Mouse (Mus musculus) neural tube, embryonic 15.5 days (tissue): Measurements from ENCODE around the gene St3gal3. TPM values are rescaled to one million over a fixed set of nuclear protein-coding genes. Genes with fewer than 3 reads are reported as not detected.

ENCODE experiments used
- ATAC-seq: fragments of 200-750 bp; cut with Nextera tagmentation; 2 replicates; pipeline ENCODE4 v1.8.0; 2017; ENCODE audit warnings: mild to moderate bottlenecking, moderate TSS enrichment, moderate library complexity; ENCODE audit not compliant: low FRiP score
- H3K27ac ChIP-seq: fragments of 300-500 bp; sonication (generic); replicated peaks from 2 replicates; pipeline ENCODE4 v1.5.1; 2015; ENCODE audit warnings: mild to moderate bottlenecking, inconsistent platforms
- H3K27me3 ChIP-seq: fragments of 300-500 bp; sonication (generic); replicated peaks from 2 replicates; pipeline ENCODE4 v1.6.1; 2015; ENCODE audit warnings: inconsistent platforms
- H3K36me3 ChIP-seq: fragments of 300-500 bp; sonication (generic); 2 replicates; pipeline ENCODE4 v1.6.1; 2015; ENCODE audit warnings: inconsistent platforms
- H3K4me1 ChIP-seq: fragments of 300-500 bp; sonication (generic); 2 replicates; pipeline ENCODE4 v1.6.1; 2015; ENCODE audit warnings: inconsistent platforms
- H3K4me2 ChIP-seq: fragments of 300-500 bp; sonication (generic); 2 replicates; pipeline ENCODE4 v1.6.1; 2015; ENCODE audit warnings: inconsistent platforms, mild to moderate bottlenecking, moderate library complexity
- H3K4me3 ChIP-seq: fragments of 300-500 bp; sonication (generic); replicated peaks from 2 replicates; pipeline ENCODE4 v1.5.1; 2015; ENCODE audit warnings: mild to moderate bottlenecking, inconsistent platforms
- H3K9ac ChIP-seq: fragments of 300-500 bp; sonication (generic); replicated peaks from 2 replicates; pipeline ENCODE4 v1.6.1; 2015; ENCODE audit warnings: mild to moderate bottlenecking, inconsistent platforms
- H3K9me3 ChIP-seq: fragments of 300-500 bp; sonication (generic); replicated peaks from 2 replicates; pipeline ENCODE4 v1.6.1; 2016; ENCODE audit warnings: inconsistent platforms
- WGBS: fragments of 180-500 bp; shearing (Covaris S2); methylation state at CpG from one replicate; pipeline ENCODE4 v1.1.7; 2015; ENCODE audit warnings: mixed read lengths; 5-methylcytosine and 5-hydroxymethylcytosine counted together
- polyA plus RNA-seq: library from polyadenylated mRNA; unstranded; fragments of >200 nt; fragmentation: Nextera tagmentation; extraction: Ambion mirVana; gene quantifications from 2 replicates; pipeline ENCODE4 v1.2.1, GENCODE M21; 2015

Gene St3gal3
- polyA plus RNA-seq, 1 experiment from 2014 or later, result 18.3 TPM

DNA sequence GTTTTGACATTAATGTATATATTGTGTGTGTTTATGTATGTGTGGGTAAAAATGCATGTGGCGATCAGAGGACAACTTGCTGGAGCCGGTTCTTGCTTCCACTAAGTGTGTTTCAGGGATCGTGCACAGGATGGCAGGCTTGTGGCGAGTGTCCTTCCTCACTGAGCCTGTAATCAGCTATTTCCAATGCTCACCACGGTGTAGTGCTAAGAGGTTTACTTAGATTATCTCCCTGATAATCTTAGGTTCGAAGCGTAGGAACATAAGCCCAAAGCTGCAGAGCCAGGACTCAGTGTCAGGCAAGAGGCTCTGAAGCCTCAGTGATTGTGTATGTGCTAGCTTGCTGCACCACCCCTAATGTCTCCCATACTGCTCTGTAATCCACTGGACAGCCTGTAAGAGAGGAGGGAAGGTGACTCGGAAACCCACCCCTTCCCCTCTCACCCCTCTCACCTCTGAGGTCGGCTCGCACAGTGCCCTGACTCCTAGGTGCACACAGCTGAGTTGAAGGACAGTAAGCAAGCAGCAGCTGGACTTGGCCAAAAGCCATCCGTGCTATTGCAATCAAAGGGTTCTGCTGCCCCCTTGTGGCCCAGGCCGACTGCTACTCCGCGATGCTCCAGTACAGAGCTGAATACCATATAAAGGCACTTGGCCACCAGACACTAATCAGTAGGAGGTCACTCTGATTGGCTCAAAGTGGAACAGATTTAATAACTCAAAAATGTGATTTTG lies 51.3 kb downstream of the St3gal3 start:
- H3K4me2 ChIP-seq, result peak overlapping the region; percentile 25; the same call in 1 of the 2 replicates
- 39% methylated on average over 14 of the region's 14 CpGs for WGBS
- H3K9me3 ChIP-seq, result no peaks in the 10 kb centered on the region
- H3K4me3 ChIP-seq, result no peak overlapping the region
- no peak overlapping the region for H3K9ac ChIP-seq
- H3K27ac ChIP-seq, result 0 out of 2 replicates have a peak overlapping the region, but pooled peaks have one; percentile 15
- H3K4me1 ChIP-seq, result peaks cover 9% of the 10 kb centered on the region
- H3K36me3 ChIP-seq, result no peaks in the 10 kb centered on the region
- no peaks in the 10 kb centered on the region for H3K27me3 ChIP-seq
- ATAC-seq, result peak; percentile 92

DNA sequence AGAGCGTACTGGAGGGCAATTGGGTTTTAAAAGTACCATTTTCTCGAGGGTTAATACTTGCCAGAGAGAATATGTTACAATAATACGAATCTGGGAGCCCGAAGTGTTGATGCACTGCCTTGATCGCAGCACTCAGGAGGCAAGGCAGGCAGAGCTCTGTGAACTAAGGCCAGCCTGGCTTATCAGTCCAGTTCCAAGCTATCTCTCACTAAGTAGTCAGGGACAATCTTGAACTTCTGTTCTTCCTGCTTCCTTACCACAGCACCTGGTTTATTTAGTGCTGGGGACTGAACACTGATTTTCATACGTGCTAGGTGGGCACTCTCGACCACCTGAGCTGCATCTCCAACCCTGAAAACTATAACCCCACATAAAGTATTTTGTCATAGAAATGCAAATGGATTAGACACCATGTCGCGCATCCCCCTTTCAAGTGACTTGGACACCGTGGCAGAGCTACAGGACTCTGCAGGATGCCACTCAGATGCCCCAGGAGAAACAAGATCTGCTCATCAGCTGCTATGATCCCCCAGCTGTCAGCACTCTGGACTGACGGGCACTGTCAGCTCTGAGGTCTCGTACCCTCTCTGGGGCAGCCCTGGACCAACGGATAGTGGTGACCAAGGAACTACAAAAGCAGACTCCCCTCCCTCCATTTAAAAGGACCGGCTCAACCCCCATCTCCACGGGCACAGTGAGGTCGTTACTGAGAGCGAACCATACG lies 52.9 kb downstream of the St3gal3 start:
- H3K4me2 ChIP-seq, result no peak overlapping the region
- no peak overlapping the region for H3K9ac ChIP-seq
- H3K27ac ChIP-seq, result no peak overlapping the region
- ATAC-seq, result no peak
- peaks cover 19% of the 10 kb centered on the region for H3K4me1 ChIP-seq
- no peaks in the 10 kb centered on the region for H3K9me3 ChIP-seq
- H3K4me3 ChIP-seq, result no peak overlapping the region
- no peaks in the 10 kb centered on the region for H3K27me3 ChIP-seq
- 82% methylated on average over 18 of the region's 18 CpGs for WGBS
- H3K36me3 ChIP-seq, result no peaks in the 10 kb centered on the region

DNA sequence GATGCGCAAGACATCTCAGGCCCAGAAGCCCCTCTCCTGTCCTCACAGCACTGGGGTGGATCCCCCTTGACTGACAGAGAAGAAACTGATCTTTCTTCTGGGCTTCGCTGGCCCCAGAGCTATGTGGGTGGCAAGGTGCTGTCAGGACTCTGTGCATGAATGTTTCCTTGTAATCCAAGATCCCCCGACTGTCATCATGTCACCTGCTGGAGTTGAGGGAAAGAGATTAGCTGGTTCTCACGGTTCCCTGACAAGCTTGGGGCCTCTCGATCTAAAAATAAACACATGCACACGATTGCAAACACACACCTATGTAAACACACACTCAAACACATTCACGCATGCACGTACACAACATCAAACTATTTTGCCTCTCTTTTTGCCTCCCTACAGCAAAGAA lies 54.2 kb downstream of the St3gal3 start:
- Histone ChIP-seq H3K4me2 (no peak overlapping the region), H3K9me3 (no peaks in the 10 kb centered on the region), H3K27ac (no peak overlapping the region), H3K9ac (no peak overlapping the region), H3K4me3 (no peak overlapping the region), H3K36me3 (no peaks in the 10 kb centered on the region), H3K4me1 (peaks cover 19% of the 10 kb centered on the region), H3K27me3 (no peaks in the 10 kb centered on the region)
- no peak for ATAC-seq
- 76% methylated on average over 8 of the region's 8 CpGs for WGBS

DNA sequence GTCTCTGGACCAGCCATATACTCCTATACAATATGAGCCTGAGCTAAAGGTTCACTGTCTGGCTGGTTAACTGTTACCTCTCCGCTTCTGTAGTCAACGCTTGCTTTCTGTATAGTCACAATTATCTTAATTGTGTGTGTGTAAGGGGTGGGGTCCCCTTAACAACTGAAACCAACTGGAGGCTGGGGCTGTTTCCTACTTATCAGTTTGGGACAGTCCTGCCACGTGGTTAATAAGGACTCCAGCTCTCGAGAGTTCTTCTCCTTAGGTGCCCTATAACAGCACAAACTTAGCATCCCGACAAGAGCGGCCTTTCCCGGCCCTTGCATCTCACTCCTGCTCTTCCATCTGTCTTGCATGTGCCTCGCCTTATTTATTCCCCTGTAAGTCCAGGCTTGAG lies 55.5 kb downstream of the St3gal3 start:
- H3K4me1 ChIP-seq, result peaks cover 19% of the 10 kb centered on the region
- no peaks in the 10 kb centered on the region for H3K36me3 ChIP-seq
- no peak overlapping the region for H3K4me3 ChIP-seq
- ATAC-seq, result no peak
- 83% methylated on average over 8 of the region's 8 CpGs for WGBS
- no peak overlapping the region for H3K9ac ChIP-seq
- H3K4me2 ChIP-seq, result no peak overlapping the region
- H3K9me3 ChIP-seq, result no peaks in the 10 kb centered on the region
- no peak overlapping the region for H3K27ac ChIP-seq
- no peaks in the 10 kb centered on the region for H3K27me3 ChIP-seq

DNA sequence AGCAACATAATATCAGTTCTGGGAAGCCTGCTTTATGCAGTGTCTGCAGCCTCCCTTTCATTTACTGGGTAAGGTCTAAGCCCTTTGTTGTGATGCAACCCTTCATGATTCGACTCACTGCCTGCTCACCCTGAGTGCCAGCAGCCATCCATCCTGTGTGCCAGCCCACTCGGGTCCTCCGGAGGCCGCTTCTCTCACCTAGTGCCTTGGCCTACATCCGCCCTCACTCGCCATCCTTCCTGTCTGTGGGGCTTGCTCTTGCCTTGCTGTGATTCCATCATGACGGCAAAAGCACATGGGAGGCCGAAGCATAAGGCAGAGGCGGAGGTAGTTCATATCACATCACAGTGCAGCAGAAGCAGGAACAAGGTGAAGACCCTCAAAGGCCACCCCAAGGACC lies 56.1 kb downstream of the St3gal3 start:
- 77% methylated on average over 9 of the region's 9 CpGs for WGBS
- ATAC-seq, result no peak
- H3K27ac ChIP-seq, result no peak overlapping the region

DNA sequence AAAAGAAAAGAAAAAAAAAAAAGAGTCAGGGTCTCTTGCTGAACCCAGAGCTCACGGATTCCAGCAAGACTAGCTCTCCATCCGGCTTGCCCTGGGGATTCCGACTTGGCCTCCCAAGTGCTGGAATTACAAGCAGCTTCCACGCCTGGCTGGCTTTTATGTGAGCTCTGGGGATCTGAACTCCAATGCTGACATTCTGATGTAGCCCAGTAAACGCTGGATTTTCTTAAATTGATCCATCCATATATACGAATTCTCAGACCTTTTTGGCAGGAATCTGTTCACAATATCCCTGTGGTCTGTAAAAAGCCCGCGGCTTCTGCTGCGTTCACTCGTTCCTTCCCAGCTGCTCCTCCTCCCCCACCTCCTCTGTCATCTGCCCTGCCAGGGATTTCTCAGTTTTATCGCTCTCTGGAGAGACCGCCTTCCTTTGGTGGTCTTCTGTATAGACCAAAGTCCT lies 57.4 kb downstream of the St3gal3 start:
- H3K4me2 ChIP-seq, result no peak overlapping the region
- 0 out of 2 replicates have a peak overlapping the region, but pooled peaks have one; percentile 10 for H3K27ac ChIP-seq
- no peaks in the 10 kb centered on the region for H3K36me3 ChIP-seq
- no peak overlapping the region for H3K4me3 ChIP-seq
- H3K9me3 ChIP-seq, result no peaks in the 10 kb centered on the region
- no peaks in the 10 kb centered on the region for H3K27me3 ChIP-seq
- ATAC-seq, result no peak
- WGBS, result 23% methylated on average over 12 of the region's 12 CpGs
- H3K4me1 ChIP-seq, result peaks cover 13% of the 10 kb centered on the region
- no peak overlapping the region for H3K9ac ChIP-seq

More for the DNA sequence above, 56.1 kb downstream of the St3gal3 start:
- Histone ChIP-seq H3K36me3 (no peaks in the 10 kb centered on the region), H3K27me3 (no peaks in the 10 kb centered on the region), H3K9ac (no peak overlapping the region), H3K9me3 (no peaks in the 10 kb centered on the region), H3K4me2 (no peak overlapping the region), H3K4me3 (no peak overlapping the region), H3K4me1 (peaks cover 18% of the 10 kb centered on the region)

DNA sequence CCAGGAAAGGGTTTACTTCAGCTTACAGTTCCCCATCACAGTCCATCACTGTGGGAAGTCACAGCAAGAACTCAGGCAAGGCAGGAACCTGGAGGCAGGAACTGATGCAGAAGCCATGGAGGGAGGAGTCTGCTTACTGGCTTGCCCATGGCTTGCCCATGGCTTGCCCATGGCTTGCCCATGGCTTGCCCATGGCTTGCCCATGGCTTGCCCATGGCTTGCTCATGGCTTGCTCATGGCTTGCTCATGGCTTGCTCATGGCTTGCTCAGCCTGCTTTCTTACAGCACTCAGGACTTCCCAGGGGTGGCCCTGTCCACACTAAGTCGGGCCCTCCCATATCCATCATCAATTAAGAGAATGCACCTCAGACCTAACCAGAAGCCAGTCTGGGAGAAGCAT lies 58.1 kb downstream of the St3gal3 start:
- WGBS, result 89% methylated on average over 1 of the region's 1 CpGs
- ATAC-seq, result no peak

DNA sequence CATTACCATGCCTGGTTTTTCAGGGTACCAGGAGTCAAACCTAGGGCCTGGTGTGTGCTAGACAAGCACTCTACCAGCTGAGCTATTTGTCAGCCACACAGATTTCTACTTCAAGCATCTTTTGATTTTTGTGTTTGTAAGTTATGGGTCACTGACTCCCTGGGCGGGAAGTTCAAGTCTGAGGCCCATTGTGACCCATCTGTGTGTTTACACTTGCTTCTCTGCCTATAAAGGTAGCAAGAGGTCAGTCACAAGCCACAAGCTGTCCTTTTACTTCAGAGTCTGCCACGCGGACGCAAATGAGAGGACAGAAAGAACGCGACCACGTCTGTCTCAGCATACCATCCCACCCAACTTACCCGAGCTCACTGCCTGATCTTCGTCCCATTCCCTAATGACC lies 59.4 kb downstream of the St3gal3 start:
- Histone ChIP-seq H3K9me3 (no peaks in the 10 kb centered on the region), H3K36me3 (no peaks in the 10 kb centered on the region), H3K9ac (no peak overlapping the region), H3K4me3 (no peak overlapping the region), H3K27me3 (no peaks in the 10 kb centered on the region), H3K27ac (no peak overlapping the region), H3K4me2 (no peak overlapping the region), H3K4me1 (peaks cover 22% of the 10 kb centered on the region)
- WGBS, result 66% methylated on average over 9 of the region's 9 CpGs
- no peak for ATAC-seq

More for the DNA sequence above, 58.1 kb downstream of the St3gal3 start:
- Histone ChIP-seq H3K4me2 (no peak overlapping the region), H3K4me3 (no peak overlapping the region), H3K9me3 (no peaks in the 10 kb centered on the region), H3K9ac (no peak overlapping the region), H3K27ac (no peak overlapping the region), H3K4me1 (peaks cover 19% of the 10 kb centered on the region), H3K27me3 (no peaks in the 10 kb centered on the region), H3K36me3 (no peaks in the 10 kb centered on the region)

DNA sequence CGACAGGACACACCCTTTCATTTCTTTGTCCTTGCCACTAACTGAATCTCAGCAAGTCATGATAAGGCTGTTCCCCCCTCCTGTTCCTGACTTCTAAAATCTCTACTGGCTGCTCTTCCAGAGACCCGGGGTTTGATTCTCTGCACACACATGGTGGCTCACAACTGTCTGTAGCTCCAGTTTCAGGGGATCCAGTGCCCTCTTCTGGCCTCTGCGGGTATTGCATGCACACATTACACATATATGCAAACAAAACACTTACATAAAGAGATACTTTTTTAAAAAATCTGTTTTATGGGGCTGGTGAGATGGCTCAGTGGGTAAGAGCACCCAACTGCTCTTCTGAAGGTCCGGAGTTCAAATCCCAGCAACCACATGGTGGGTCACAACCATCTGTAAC lies 60.5 kb downstream of the St3gal3 start:
- H3K4me3 ChIP-seq, result no peak overlapping the region
- no peaks in the 10 kb centered on the region for H3K36me3 ChIP-seq
- peaks cover 22% of the 10 kb centered on the region for H3K4me1 ChIP-seq
- no peak overlapping the region for H3K27ac ChIP-seq
- ATAC-seq, result no peak
- H3K9ac ChIP-seq, result no peak overlapping the region
- WGBS, result 94% methylated on average over 4 of the region's 4 CpGs
- no peaks in the 10 kb centered on the region for H3K9me3 ChIP-seq
- no peaks in the 10 kb centered on the region for H3K27me3 ChIP-seq
- H3K4me2 ChIP-seq, result no peak overlapping the region

DNA sequence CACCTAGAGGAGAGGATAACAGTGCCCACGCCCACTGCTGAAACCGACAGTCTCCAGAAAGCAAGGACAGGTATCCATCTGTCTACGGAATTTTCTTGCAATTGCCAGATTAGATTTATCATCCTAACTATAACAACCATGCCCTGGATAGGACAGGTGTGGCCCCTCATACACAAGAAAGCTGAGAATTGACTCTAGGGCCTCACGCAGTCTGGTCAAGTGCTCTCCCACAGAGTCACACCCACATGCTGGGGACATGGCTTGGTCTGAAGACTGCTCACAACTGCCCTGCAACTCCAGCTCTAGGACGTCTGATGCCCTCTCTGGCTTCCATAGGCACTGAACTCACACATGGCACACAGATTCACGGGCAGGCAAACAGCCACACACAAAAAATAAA lies 61.6 kb downstream of the St3gal3 start:
- H3K4me2 ChIP-seq, result no peak overlapping the region
- H3K36me3 ChIP-seq, result no peaks in the 10 kb centered on the region
- no peaks in the 10 kb centered on the region for H3K9me3 ChIP-seq
- H3K27ac ChIP-seq, result no peak overlapping the region
- no peaks in the 10 kb centered on the region for H3K27me3 ChIP-seq
- no peak for ATAC-seq
- no peak overlapping the region for H3K9ac ChIP-seq
- H3K4me1 ChIP-seq, result peaks cover 18% of the 10 kb centered on the region
- H3K4me3 ChIP-seq, result no peak overlapping the region
- WGBS, result 89% methylated on average over 6 of the region's 6 CpGs

DNA sequence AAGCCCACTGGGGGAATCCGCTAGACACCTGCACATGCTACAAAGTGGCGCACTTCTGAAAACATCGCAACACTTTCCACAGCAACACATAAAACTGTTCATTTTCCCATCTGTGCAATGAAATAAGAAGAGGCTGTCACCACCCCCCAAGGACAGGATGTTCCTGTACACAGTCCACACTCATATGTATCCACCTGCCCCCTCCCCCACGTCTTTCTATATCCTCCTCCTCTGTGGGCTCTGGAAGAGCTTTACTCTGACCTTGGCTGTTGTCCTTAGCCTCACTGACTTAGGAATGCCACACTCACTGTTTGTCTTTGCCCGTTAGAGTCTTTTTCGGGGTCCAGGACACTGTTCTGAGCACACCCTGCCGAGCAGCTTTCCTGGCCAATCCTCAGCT lies 62.8 kb downstream of the St3gal3 start:
- no peak overlapping the region for H3K9ac ChIP-seq
- H3K4me3 ChIP-seq, result no peak overlapping the region
- H3K9me3 ChIP-seq, result no peaks in the 10 kb centered on the region
- no peaks in the 10 kb centered on the region for H3K36me3 ChIP-seq
- no peak overlapping the region for H3K4me2 ChIP-seq
- 72% methylated on average over 7 of the region's 7 CpGs for WGBS
- H3K27ac ChIP-seq, result peak overlapping the region; percentile 33; the same call in 1 of the 2 replicates
- H3K4me1 ChIP-seq, result peaks cover 8% of the 10 kb centered on the region
- H3K27me3 ChIP-seq, result no peaks in the 10 kb centered on the region
- ATAC-seq, result no peak
